Mouse (Mus musculus) spleen, adult 18-20 months (tissue): ENCODE measurements around the gene Ofd1.
A peak's percentile ranks its signal among the peaks of the same experiment; 100 is the strongest.

Experiments used
- DNase-seq, 2 experiments: peaks; one replicate each; pipeline ENCODE4 v3.0.0; 2022; ENCODE audit warnings: mixed read lengths in 2 of 2

Gene Ofd1

GRCm38 (mm10) chrX:166359927-166360440 lies 80.5 kb downstream of the Ofd1 start:
- DNase-seq = no peak

GRCm38 (mm10) chrX:166358955-166359354 lies 81.5 kb downstream of the Ofd1 start:
- no peak for DNase-seq

GRCm38 (mm10) chrX:166356276-166356675 lies 84.2 kb downstream of the Ofd1 start:
- DNase-seq = no peak

DNA sequence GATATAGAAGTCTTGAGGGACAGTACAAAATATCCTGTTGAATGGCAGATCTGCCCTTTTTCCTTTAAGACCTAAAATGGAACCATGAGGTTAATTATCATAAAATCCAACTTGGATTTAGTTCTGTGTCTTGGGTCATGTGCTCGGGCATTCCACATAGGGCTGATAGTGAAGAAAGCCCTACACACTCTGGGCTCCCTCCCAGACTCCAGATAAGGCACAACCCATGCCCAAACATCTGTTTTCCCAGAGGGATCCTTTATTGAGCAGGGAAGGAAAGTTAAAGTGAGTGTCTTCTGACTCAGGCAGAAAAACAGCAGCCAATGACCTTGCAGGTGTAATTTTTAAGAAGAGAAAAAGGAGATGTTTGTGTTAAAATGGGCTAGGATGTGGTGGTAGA lies 85.6 kb downstream of the Ofd1 start:
- no peak for DNase-seq

- no peak for DNase-seq
These were observed 87.1 kb downstream of the Ofd1 start for GRCm38 (mm10) chrX:166353412-166353811.

DNA sequence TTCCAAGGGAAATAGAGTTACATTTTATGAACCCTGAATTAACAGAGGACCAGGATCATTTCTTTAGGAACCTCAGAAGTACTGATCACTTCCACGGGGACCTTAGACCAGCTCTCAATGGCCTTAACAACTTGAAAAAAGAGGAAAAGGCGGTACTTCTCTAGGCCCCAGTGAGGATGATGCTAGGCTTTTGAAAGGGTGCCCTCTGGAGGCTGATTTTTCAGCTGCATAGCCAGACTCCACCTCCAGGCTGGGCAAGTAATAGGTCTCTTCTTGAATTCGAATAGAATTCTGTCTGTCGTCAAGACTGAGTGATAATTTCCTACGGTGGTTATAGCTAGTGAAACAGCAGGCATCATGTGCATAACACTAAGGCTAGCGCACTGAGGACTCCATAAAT lies 88.7 kb downstream of the Ofd1 start:
- peak; percentile 13 to 62 for DNase-seq

GRCm38 (mm10) chrX:166348634-166349033 lies 91.9 kb downstream of the Ofd1 start:
- DNase-seq = no peak

- no peak for DNase-seq
These were observed 92.4 kb downstream of the Ofd1 start for GRCm38 (mm10) chrX:166348086-166348485.

GRCm38 (mm10) chrX:166344228-166345015 lies 96.1 kb downstream of the Ofd1 start:
- DNase-seq = no peak

GRCm38 (mm10) chrX:166341795-166342194 lies 98.7 kb downstream of the Ofd1 start:
- no peak for DNase-seq
